ENCODE assay signal across 39 mouse cellular contexts in genomic region chrY:90725166-90725565, GRCm38 (mm10). TPM values are rescaled to one million over a fixed set of nuclear protein-coding genes. Genes with fewer than 3 reads are reported as not detected.
"Had no signal": no experiment of that assay in that cellular context is flagged by ENCODE, and none has a peak within 500 bp of the region (broad histone marks: within the 10 kb centered on the region; RNA-seq: fewer than 3 reads in every experiment).

No protein-coding gene starts in this region.

RNA-seq across cellular contexts. Expression of gene Gm21860, which starts 29.5 kb away (rescaled TPM):
- total RNA-seq: gastrocnemius, adult 2 months; gastrocnemius, postnatal 10 days; gastrocnemius, postnatal 25 days; gastrocnemius, postnatal 4 days; granulocyte monocyte progenitor cell, adult 5-6 weeks; heart, adult 18-20 months; heart, adult 8-10 months; heart, postnatal 10 days; heart, postnatal 25 days; heart, postnatal 4 days; layer of hippocampus, adult 18-20 months; layer of hippocampus, adult 8-10 months; layer of hippocampus, postnatal 14 days; layer of hippocampus, postnatal 36 days; left cerebral cortex, adult 18-20 months; left cerebral cortex, adult 8-10 months; left cerebral cortex, postnatal 10 days; left cerebral cortex, postnatal 25 days; left cerebral cortex, postnatal 4 days; liver, adult 2 months had no signal
- polyA plus RNA-seq: heart, embryonic 10.5 days; heart, embryonic 12.5 days; heart, embryonic 14.5 days; heart, embryonic 16.5 days; hindbrain, embryonic 10.5 days; hindbrain, embryonic 12.5 days; hindbrain, embryonic 14.5 days; hindbrain, embryonic 16.5 days; intestine, embryonic 14.5 days; intestine, embryonic 16.5 days; kidney, adult 2 months; kidney, embryonic 15.5 days; kidney, postnatal 0 days; large intestine, adult 2 months; limb, embryonic 11.5 days; limb, embryonic 13.5 days; limb, embryonic 15.5 days; liver, adult 2 months; liver, embryonic 12.5 days; liver, embryonic 14.5 days had no signal

RNA-seq across cellular contexts. Expression of gene Gm47283, which starts 59.4 kb away (rescaled TPM):
- total RNA-seq: gastrocnemius, adult 2 months; gastrocnemius, postnatal 10 days; gastrocnemius, postnatal 25 days; gastrocnemius, postnatal 4 days; granulocyte monocyte progenitor cell, adult 5-6 weeks; heart, adult 18-20 months; heart, adult 8-10 months; heart, postnatal 10 days; heart, postnatal 25 days; heart, postnatal 4 days; layer of hippocampus, adult 18-20 months; layer of hippocampus, adult 8-10 months; layer of hippocampus, postnatal 14 days; layer of hippocampus, postnatal 36 days; left cerebral cortex, adult 18-20 months; left cerebral cortex, adult 8-10 months; left cerebral cortex, postnatal 10 days; left cerebral cortex, postnatal 25 days; left cerebral cortex, postnatal 4 days; liver, adult 2 months had no signal
- polyA plus RNA-seq: heart, embryonic 10.5 days; heart, embryonic 12.5 days; heart, embryonic 14.5 days; heart, embryonic 16.5 days; hindbrain, embryonic 10.5 days; hindbrain, embryonic 12.5 days; hindbrain, embryonic 14.5 days; hindbrain, embryonic 16.5 days; intestine, embryonic 14.5 days; intestine, embryonic 16.5 days; kidney, adult 2 months; kidney, embryonic 15.5 days; kidney, postnatal 0 days; large intestine, adult 2 months; limb, embryonic 11.5 days; limb, embryonic 13.5 days; limb, embryonic 15.5 days; liver, adult 2 months; liver, embryonic 12.5 days; liver, embryonic 14.5 days had no signal
